Mouse (Mus musculus) G1E-ER4 (cell line): ENCODE data around the gene Speg. TPM values are rescaled to one million over a fixed set of nuclear protein-coding genes. Genes with fewer than 3 reads are reported as not detected.

Experiments used
- GATA1 ChIP-seq: IDR thresholded peaks from one replicate; pipeline ENCODE4 v1.8.0; 2012; ENCODE audit warnings: low read length, inconsistent platforms
- polyA plus RNA-seq: library from polyadenylated mRNA; stranded (reverse); fragments of >175 nt; gene quantifications from 2 replicates; pipeline ENCODE4 v1.2.3, GENCODE M21; 2012

Speg gene
- polyA plus RNA-seq, 1 experiment, result 0.09 TPM

DNA sequence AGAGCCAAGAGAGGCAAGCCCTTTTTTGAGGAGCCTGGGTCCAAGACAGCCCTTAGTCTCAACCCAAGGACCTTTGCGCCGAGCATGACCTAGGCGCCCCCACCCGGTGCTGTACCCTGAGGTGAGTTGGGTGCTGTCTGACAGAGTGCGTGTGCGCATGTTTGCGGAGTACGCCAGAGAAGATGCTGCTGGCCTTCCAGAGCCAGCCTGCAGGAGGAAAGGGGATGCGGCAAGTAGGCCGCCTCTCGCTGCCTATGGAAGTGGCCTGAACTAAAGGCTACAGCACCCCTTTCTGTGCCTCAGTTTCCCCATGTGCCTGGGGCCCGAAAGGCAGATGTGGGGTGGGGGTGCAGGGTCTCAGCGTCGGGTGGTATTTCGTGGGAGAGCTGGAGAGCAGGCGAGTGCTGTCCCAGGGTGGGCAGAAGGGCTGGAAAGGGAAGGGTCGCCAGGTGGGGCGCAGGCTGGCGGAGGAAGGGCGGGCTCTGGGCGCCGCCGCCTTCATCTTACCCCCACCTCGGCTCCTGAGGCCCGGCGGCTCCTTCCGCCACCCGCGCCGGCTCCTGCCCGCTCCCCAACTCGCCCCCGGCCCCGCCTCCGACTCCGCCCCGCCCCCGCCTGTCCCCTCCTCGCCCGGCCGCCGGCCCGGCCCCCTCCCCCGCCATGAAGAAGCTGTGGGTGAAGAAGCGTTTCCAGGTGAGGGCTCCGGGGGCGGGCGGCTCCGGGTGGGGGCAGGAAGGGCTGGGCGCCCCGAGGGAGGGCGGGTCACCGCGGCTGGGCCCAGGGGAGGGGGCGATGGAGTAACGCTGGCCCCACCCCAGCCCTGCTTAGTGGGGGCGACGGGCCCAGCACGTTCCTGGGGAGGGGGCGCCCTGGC is 6.6 kb downstream of the Speg start:
- no peak for TF ChIP-seq GATA1

DNA sequence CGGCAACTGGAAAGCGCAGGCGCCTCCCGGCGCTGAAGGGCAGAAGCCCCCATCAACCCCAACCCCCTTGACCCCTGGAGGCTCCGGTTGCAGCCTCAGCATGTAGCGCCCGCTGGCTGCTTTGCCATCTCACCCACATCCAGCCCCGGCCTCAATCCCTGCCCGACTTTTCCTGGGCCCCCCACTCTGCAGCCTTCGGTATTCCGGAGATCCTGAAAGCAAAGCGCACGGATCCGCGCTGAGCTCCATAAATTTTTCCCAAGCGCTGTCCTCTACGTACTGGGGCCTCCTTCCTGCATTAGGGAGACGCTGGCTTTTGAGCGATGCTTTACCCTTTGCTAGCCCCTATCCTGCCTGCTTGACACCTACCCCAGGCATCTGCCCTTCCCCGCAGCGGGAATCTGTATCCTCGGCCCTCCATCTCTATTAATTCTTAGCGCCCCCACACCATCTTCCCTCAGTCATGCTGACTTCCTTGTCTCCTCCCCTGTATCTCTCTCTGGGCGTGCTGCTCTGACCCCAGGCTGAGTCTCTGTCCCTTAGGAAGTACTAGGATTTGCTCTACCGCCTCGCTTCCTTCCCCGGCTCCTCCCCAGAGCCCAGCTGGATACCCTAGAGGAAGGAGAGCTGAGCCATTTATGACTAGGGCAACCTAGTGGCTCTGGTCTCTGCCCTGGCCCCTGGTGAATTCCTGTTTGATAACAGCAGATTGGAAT is 7.4 kb downstream of the Speg start:
- TF ChIP-seq GATA1, result no peak

DNA sequence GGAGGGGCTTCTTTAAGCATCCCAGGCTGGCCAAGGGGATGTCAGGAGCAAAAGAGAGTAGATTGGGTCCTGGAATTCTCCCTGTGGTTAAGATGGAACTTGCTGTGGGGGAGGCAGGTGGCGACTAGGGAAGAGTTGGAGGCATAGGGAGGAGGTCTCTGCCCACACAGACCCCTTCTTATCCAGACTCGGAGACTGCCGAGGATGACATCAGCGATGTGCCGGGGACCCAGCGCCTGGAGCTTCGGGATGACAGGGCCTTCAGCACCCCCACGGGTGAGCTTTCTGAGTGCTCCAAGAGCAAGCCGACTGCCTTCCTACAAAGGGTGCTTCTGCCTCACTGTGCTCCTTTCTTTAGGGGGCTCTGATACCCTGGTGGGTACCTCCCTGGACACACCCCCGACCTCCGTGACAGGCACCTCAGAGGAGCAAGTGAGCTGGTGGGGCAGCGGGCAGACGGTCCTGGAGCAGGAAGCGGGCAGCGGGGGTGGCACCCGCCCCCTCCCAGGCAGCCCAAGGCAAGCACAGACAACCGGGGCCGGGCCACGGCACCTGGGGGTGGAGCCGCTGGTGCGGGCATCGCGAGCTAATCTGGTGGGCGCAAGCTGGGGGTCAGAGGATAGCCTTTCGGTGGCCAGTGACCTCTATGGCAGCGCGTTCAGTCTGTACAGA is 9.5 kb downstream of the Speg start:
- no peak for TF ChIP-seq GATA1

DNA sequence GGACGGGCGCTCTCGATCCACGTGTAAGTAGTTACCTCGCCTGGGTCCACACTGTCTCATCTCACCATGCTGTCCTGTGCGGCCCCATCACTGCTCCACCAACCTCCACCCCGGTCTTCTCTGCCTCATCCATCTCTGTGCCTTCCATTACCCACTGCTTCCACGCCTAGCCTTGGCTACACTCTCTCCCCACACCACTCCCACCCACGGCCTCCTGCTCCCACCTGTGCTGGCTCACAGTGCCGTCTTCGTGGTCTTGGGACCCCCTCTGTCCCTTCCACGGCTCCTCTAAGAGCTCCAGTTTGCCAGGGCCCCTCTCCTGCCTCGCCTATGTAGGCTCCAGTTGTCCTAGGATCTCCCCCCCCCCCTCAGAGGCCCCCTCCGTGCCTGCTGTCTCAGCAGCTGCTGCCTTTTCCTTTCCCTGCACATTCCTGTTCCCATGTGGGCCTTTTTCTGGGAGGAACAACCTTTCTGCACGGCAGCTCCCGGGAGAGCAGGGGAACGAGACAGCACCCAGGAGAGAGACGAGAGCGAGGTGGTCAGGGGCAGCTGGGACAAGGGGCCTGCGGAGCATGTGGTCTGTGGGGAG is 10.1 kb downstream of the Speg start:
- no peak for TF ChIP-seq GATA1

DNA sequence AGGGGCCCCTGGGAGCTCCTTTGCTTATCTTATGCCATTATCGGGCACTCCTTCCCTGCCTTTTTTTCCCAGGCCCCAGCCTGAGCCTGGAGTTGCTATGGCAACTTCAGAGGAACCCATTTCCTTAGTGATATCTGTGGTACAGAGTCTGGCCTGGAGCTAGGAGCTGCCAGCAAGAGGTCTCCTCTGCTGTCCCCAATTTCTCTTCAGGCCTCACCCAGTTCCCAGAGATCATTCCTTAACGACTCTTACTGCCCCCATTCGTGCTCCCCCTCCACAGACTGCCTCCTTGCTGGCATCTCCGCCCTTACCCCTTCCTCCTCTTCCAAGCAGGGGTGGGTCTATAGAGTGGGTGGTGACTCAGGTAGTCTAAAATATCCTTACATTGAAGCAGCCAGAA is 11.1 kb downstream of the Speg start:
- no peak for TF ChIP-seq GATA1

DNA sequence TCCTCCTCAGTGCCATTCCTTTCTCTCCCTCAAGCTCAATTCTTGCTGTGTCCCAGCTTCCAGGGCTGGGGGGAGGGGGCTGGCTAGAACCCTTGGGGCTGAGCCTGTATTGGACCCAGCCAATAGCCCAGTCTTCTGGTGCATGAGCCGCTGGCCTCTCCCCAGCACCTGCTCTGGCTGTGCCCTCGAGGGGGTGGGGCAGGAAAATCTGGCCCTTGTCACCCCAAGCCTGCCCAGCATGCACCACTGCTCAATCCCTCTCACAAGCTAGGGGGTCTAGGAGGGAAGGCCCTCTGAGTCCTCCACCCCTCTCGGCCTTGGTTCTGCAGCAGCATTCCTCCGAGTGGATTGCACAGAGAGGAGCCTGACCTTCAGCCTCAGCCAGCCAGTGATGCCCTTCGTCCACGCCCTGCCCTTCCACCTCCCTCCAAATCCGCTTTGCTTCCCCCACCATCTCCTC is 12.4 kb downstream of the Speg start:
- TF ChIP-seq GATA1, result no peak

DNA sequence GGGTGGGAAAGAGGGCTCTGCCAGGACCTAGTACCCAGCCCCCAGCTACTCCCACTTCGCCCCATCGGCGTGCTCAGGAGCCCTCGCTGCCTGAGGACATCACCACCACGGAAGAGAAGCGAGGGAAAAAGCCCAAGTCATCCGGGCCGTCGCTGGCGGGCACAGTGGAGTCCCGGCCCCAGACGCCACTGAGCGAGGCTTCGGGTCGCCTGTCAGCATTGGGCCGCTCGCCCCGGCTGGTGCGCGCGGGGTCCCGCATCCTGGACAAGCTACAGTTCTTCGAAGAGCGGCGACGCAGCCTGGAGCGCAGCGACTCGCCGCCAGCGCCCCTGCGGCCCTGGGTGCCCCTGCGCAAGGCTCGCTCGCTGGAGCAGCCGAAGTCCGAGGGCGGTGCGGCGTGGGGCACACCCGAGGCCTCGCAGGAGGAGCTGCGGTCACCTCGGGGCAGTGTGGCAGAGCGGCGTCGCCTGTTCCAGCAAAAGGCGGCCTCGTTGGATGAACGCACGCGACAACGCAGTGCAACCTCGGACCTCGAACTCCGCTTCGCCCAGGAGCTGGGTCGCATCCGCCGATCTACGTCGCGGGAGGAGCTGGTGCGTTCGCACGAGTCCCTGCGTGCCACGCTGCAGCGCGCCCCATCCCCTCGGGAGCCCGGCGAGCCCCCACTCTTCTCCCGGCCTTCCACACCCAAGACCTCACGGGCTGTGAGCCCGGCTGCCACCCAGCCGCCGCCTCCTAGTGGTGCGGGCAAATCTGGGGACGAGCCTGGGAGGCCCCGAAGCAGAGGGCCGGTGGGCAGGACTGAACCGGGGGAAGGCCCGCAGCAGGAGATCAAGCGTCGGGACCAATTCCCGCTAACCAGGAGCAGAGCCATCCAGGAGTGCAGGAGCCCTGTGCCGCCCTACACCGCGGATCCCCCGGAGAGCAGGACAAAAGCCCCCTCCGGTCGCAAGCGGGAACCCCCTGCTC is 13.1 kb downstream of the Speg start:
- TF ChIP-seq GATA1, result no peak

DNA sequence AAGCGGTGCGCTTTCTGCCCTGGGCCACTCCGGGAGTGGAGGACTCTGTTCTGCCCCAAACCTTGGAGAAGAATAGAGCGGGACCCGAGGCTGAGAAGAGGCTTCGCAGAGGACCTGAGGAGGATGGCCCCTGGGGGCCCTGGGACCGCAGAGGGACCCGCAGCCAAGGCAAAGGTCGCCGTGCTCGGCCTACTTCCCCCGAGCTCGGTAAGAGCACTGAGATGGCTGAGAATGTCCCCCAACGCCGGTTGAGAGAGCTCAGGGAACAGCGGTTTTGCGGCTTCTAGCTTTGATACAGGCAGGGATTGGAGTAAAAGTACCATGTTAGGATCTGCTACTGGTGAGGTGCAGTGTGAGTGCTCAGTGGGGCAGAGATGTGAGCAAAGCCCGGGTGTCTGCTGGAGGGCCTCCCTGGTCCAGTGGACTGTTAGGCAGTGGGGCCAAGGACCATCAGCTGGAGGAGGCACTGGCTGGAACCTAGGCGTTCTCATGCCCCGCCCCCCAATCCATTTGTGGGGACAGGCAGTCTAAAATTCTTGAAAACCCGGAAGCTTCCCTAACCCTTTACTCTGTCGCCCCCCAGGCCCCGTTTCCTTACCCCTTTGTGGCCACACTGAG is 13.9 kb downstream of the Speg start:
- TF ChIP-seq GATA1, result no peak

DNA sequence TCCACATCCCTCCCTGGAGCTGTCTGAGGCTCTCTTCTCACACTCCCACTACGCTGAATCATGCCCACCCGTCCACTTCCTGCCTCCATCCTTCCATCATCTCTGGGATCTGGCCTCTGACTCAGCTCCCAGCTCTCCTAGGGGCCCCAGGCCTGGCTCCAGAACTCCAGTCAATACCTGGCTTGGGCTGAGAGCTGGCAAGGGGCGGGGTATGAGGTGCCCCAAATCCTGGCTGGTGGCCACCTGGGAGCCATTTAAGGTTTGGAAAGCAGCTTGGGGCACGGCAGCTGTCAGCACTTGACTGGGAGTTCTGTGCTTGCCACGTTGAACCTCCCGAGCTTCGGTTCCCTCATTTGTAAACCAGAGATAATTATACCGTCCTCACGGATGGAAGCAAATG is 18.0 kb downstream of the Speg start:
- no peak for TF ChIP-seq GATA1

DNA sequence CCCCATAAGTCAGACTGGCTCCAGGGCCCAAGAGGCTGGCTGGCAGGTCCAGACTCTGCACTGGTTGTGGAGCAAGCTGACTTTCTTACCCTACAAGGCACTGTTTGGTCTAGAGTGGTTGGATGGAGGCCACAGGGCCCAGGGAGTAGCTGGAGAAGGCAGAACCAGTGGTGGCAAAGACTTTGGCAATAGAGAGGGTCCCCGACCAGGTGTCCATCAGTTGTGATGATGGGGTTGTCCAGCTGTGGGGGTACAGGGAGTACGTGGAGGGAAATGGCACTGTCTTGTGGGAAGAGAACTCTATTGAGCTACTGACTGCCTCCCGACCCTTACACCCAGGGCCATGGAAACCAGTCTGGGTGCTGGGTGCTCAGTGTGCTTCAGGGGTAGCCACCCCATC is 18.7 kb downstream of the Speg start:
- no peak for TF ChIP-seq GATA1

DNA sequence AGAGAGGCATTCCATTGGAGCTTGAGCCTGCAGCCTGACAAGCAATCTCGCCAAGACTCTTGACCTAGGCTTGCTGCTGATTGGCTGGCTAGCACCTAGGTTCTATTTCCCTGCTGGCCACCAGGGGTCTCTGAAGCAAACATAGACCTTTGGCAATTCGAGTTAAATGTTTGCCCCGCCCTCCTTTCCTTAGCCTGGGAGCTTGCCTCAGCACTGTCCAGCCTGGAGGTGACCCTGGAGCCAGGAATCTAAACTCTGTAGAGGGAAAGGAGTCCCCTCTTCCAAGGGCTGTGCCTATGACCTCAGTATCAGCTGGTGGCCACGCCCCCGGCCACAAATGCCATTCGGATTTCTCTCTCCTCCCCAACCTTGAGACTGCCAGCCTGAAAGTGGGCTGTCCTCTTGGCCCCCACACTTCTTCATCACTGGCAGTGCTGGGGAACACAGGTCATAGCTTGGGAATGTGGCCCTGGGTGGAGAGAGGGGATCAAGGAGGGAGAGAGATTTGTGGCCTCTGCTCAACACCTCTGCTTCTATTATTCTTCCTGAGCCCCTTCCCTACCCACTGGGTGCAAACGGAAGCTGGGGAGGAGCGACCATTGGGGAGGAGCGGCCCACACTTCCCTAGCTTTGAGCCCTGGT is 23.8 kb downstream of the Speg start:
- no peak for TF ChIP-seq GATA1

DNA sequence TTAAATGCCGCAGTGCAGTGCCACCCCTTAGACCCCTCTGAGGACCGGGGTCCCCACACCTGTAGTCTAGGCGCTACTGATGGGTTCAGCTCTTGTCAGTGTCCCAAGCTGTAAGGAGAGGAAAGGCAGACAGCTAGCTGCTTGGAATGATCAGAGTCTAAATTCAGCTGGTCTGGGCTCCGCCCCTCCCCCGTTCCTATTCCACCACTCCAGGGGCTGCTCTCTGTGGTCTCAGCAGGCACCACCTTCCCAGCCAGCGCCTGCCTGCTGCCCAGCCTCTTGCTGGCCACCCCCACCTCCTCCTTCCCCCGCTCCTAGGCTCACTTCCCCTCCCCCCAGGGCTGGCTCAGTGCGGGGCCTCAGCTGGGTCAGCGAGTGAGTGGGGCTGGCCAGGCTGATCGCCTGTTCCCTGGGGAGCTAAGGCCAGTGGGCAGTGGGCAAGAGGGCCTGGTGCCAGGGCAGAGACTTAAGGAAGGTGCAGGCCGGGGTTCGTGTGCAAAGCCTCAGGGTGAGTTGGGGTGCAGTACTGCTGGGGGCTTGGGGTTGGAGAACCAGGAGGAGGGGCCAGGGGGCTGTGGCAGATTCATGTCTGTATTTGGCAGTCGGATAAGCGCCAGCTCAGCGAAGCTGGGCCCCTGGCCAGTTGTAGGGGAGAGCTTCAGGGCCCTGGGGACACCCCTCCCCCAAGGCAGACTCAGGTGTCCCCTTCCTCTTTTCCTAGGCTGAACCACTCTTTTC is 24.8 kb downstream of the Speg start:
- no peak for TF ChIP-seq GATA1

DNA sequence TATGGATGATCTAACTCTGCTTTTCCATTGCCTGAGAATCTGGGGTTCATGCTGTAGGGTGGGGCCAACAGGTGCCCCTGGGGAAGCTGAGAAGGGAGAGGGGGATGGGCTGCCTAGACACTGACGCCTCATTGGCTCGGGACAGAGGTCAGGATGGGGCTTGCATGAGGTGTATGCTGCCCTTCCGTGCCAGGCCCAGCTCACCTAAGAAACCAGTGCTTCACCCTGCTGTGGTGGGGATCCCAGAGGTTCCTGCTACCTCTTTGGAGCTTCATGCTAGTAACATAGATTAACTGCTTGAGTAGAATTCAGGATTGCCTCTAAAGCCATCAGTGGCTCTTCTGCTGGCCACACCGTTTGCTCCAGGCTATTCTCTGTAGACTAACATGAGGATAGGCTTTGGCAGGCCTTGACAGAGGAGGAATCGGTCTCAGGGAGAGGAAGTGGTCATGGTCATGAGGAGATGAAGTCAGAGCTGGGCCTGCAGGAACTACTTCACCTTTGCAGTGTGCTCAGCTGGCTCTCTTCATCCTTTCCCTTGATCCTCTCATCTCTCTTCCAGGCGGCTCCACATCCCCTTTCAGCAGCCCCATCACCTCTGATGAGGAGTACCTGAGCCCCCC is 25.5 kb downstream of the Speg start:
- TF ChIP-seq GATA1, result no peak

DNA sequence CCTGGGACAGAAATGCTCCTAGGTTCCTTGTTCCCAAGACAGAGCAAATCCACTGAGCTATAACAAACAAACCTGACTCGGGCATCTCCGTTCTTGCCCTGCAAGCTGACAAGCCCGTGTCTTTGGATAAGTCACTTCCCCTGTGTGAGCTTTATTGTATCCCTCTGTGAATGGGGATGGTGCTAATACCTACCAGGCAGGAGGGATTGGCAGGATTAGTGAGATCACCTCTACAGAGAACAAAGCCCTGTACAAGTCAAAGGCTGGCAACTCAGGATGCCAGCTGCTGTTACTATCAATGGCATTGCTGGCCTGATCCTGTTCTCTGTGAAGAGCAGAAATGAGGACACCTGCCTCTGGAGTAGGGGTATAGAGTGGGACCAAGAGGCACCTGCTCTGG is 30.4 kb downstream of the Speg start:
- no peak for TF ChIP-seq GATA1
